Mouse (Mus musculus): Measurements from ENCODE around the gene Cab39. TPM values are rescaled to one million over a fixed set of nuclear protein-coding genes. Genes with fewer than 3 reads are reported as not detected.

Gene Cab39
- polyA plus RNA-seq (2015; fragmentation: Nextera tagmentation; extraction: Ambion mirVana), result 29.2 and 31.7 TPM in 2 replicates

GRCm38 (mm10) chr1:85793208-85794105 lies at the start of gene Cab39:
Gene Cab39 (plus strand): TSS chr1:85793441.
- under 1% methylated on average over 95 of the region's 118 CpGs for WGBS
- Histone ChIP-seq H3K27ac (peak within 1 kb of the TSS; percentile 92), H3K27me3 (no peaks in the 10 kb centered on the region), H3K9me3 (no peaks in the 10 kb centered on the region), H3K4me1 (peaks cover 7% of the 10 kb centered on the region; the same call in 1 of the 2 replicates), H3K4me2 (peak within 1 kb of the TSS; percentile 84), H3K36me3 (0 out of 2 replicates have a peak, but pooled peaks cover 5% of the 10 kb centered on the region), H3K9ac (peak within 1 kb of the TSS; percentile 97), H3K4me3 (peak within 1 kb of the TSS; percentile 97)
- peak; percentile 91 for ATAC-seq (ENCODE audit: insufficient number of reproducible peaks, insufficient read depth, low FRiP score, low TSS enrichment, low read depth)

GRCm38 (mm10) chr1:85744539-85744938 lies 48.7 kb upstream of the Cab39 start:
- H3K36me3 ChIP-seq, result no peaks in the 10 kb centered on the region
- 81% methylated on average over 3 of the region's 3 CpGs for WGBS
- no peak overlapping the region for H3K4me2 ChIP-seq
- H3K27ac ChIP-seq, result no peak overlapping the region
- no peak for ATAC-seq (ENCODE audit: insufficient number of reproducible peaks, insufficient read depth, low FRiP score, low TSS enrichment, low read depth)
- H3K9ac ChIP-seq, result no peak overlapping the region
- H3K9me3 ChIP-seq, result no peaks in the 10 kb centered on the region
- H3K27me3 ChIP-seq, result no peaks in the 10 kb centered on the region
- 0 out of 2 replicates have a peak, but pooled peaks cover 4% of the 10 kb centered on the region for H3K4me1 ChIP-seq
- no peak overlapping the region for H3K4me3 ChIP-seq

GRCm38 (mm10) chr1:85746511-85746910 lies 46.7 kb upstream of the Cab39 start:
- Histone ChIP-seq H3K36me3 (no peaks in the 10 kb centered on the region), H3K27me3 (no peaks in the 10 kb centered on the region), H3K4me1 (peaks cover 7% of the 10 kb centered on the region; the same call in 1 of the 2 replicates), H3K4me2 (no peak overlapping the region), H3K9me3 (no peaks in the 10 kb centered on the region), H3K27ac (no peak overlapping the region), H3K4me3 (no peak overlapping the region), H3K9ac (no peak overlapping the region)
- ATAC-seq (ENCODE audit: insufficient number of reproducible peaks, insufficient read depth, low FRiP score, low TSS enrichment, low read depth), result no peak
- 80% methylated on average over 5 of the region's 5 CpGs for WGBS

GRCm38 (mm10) chr1:85749829-85750228 lies 43.4 kb upstream of the Cab39 start:
- whole genome bisulfite sequencing, result 54% methylated on average over 2 of the region's 2 CpGs
- Histone ChIP-seq H3K4me2 (no peak overlapping the region), H3K36me3 (no peaks in the 10 kb centered on the region), H3K9me3 (no peaks in the 10 kb centered on the region), H3K4me1 (peaks cover 11% of the 10 kb centered on the region), H3K27me3 (no peaks in the 10 kb centered on the region), H3K9ac (no peak overlapping the region), H3K4me3 (no peak overlapping the region), H3K27ac (no peak overlapping the region)
- no peak for ATAC-seq (ENCODE audit: insufficient number of reproducible peaks, insufficient read depth, low FRiP score, low TSS enrichment, low read depth)

- Histone ChIP-seq H3K9me3 (no peaks in the 10 kb centered on the region), H3K9ac (no peak overlapping the region), H3K4me2 (no peak overlapping the region), H3K4me1 (peaks cover 11% of the 10 kb centered on the region), H3K4me3 (no peak overlapping the region), H3K36me3 (no peaks in the 10 kb centered on the region), H3K27me3 (no peaks in the 10 kb centered on the region), H3K27ac (no peak overlapping the region)
- WGBS, result 79% methylated on average over 4 of the region's 4 CpGs
- no peak for ATAC-seq (ENCODE audit: insufficient number of reproducible peaks, insufficient read depth, low FRiP score, low TSS enrichment, low read depth)
Measured at GRCm38 (mm10) chr1:85750650-85751049, 42.6 kb upstream of the Cab39 start.

GRCm38 (mm10) chr1:85751494-85751893 lies 41.7 kb upstream of the Cab39 start:
- WGBS, result 46% methylated on average over 6 of the region's 6 CpGs
- Histone ChIP-seq H3K27ac (peak overlapping the region; percentile 78), H3K27me3 (no peaks in the 10 kb centered on the region), H3K9ac (peak overlapping the region; percentile 32; the same call in 1 of the 2 replicates), H3K4me1 (peaks cover 11% of the 10 kb centered on the region), H3K4me2 (no peak overlapping the region), H3K4me3 (no peak overlapping the region), H3K9me3 (no peaks in the 10 kb centered on the region), H3K36me3 (no peaks in the 10 kb centered on the region)
- ATAC-seq (ENCODE audit: insufficient number of reproducible peaks, insufficient read depth, low FRiP score, low TSS enrichment, low read depth), result 0 out of 2 replicates have a peak, but pooled peaks have one; percentile 23

GRCm38 (mm10) chr1:85751932-85752680 lies 41.1 kb upstream of the Cab39 start:
- H3K9me3 ChIP-seq, result no peaks in the 10 kb centered on the region
- no peak overlapping the region for H3K4me2 ChIP-seq
- peak; percentile 28; the same call in 1 of the 2 replicates for ATAC-seq (ENCODE audit: insufficient number of reproducible peaks, insufficient read depth, low FRiP score, low TSS enrichment, low read depth)
- H3K36me3 ChIP-seq, result no peaks in the 10 kb centered on the region
- peak overlapping the region; percentile 78 for H3K27ac ChIP-seq
- peaks cover 11% of the 10 kb centered on the region for H3K4me1 ChIP-seq
- H3K4me3 ChIP-seq, result no peak overlapping the region
- no peaks in the 10 kb centered on the region for H3K27me3 ChIP-seq
- H3K9ac ChIP-seq, result peak overlapping the region; percentile 32; the same call in 1 of the 2 replicates
- WGBS, result 71% methylated on average over 11 of the region's 11 CpGs

GRCm38 (mm10) chr1:85757531-85758230 lies 35.6 kb upstream of the Cab39 start:
- no peaks in the 10 kb centered on the region for H3K9me3 ChIP-seq
- ATAC-seq (ENCODE audit: insufficient number of reproducible peaks, insufficient read depth, low FRiP score, low TSS enrichment, low read depth), result no peak
- no peaks in the 10 kb centered on the region for H3K27me3 ChIP-seq
- no peak overlapping the region for H3K9ac ChIP-seq
- H3K36me3 ChIP-seq, result no peaks in the 10 kb centered on the region
- no peak overlapping the region; the same call in 1 of the 2 replicates for H3K27ac ChIP-seq
- no peak overlapping the region for H3K4me3 ChIP-seq
- no peaks in the 10 kb centered on the region for H3K4me1 ChIP-seq
- WGBS, result 71% methylated on average over 6 of the region's 6 CpGs
- peak overlapping the region; percentile 26; the same call in 1 of the 2 replicates for H3K4me2 ChIP-seq

GRCm38 (mm10) chr1:85758231-85758968 lies 34.8 kb upstream of the Cab39 start:
- peak; percentile 75; the same call in 1 of the 2 replicates for ATAC-seq (ENCODE audit: insufficient number of reproducible peaks, insufficient read depth, low FRiP score, low TSS enrichment, low read depth)
- Histone ChIP-seq H3K9ac (0 out of 2 replicates have a peak overlapping the region, but pooled peaks have one; percentile 36), H3K4me3 (no peak overlapping the region), H3K9me3 (no peaks in the 10 kb centered on the region), H3K27me3 (no peaks in the 10 kb centered on the region), H3K27ac (peak overlapping the region; percentile 39), H3K4me2 (peak overlapping the region; percentile 26), H3K4me1 (no peaks in the 10 kb centered on the region), H3K36me3 (no peaks in the 10 kb centered on the region)
- 25% methylated on average over 14 of the region's 14 CpGs for WGBS

- Histone ChIP-seq H3K4me1 (no peaks in the 10 kb centered on the region), H3K36me3 (no peaks in the 10 kb centered on the region), H3K9me3 (no peaks in the 10 kb centered on the region), H3K4me3 (no peak overlapping the region), H3K27me3 (no peaks in the 10 kb centered on the region), H3K27ac (peak overlapping the region; percentile 39; the same call in 1 of the 2 replicates), H3K4me2 (no peak overlapping the region), H3K9ac (no peak overlapping the region)
- 9% methylated on average over 1 of the region's 1 CpGs for WGBS
- no peak for ATAC-seq (ENCODE audit: insufficient number of reproducible peaks, insufficient read depth, low FRiP score, low TSS enrichment, low read depth)
Measured at GRCm38 (mm10) chr1:85758969-85759293, 34.3 kb upstream of the Cab39 start.
